Mouse (Mus musculus): ENCODE results near the gene Mrpl4. TPM values are rescaled to one million over a fixed set of nuclear protein-coding genes. Genes with fewer than 3 reads are reported as not detected.

Gene Mrpl4
- polyA plus RNA-seq (2011; ENCODE audit: insufficient read depth, insufficient read length, low read depth, missing spikeins) = 45.1 and 50.9 TPM in 2 replicates

DNA sequence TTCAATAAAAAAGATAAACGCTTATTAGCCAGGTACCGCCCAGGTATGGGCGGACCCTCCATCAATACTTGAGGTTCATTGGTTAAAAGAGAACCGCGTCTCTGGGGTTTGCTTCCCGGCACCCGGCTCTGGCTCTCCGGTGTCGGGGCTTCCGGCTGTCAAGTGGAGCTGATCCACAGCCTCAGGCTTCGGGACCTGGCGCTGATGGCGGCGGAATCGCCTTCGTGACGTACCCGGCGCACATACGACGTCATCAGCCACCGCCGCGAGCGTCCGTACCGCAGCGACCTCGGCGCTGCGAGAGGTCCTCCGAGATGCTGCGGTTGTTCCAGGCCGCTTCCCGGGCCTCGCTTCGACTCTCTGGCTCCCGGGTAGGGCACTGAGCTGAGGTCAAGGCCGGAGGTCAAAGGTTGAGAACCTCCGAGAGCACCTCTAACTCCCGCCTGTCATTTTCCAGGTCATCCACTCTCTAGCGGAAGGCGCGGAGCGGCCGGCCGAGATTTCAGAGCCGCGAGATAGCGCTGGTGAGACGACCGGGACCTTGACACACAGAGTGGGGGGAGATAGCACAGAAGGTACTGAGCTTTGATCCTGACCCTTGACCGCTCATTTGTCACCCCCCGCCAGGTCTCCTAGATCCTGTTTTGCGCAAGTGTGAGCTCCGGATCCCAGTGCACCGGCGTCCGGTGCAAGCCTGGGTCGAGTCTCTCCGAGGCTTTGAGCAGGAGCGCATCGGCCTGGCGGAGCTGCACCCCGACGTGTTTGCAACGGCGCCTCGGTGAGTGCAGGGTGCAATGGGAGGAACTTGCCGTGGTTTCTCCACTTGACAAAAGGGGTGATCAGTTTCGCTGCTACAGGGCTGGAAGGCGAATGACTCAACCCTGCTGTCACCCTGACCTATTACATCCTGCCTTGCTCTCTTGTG is at the start of gene Mrpl4:
Gene Mrpl4, plus strand, starts transcription at position 112 of the 925 bp plus-strand sequence.
- Histone ChIP-seq H3K9me3 (replicated peaks; ENCODE audit: control insufficient read depth, insufficient read depth, low read length, poor library complexity, severe bottlenecking) (no peaks in the 10 kb centered on the region), H3K27ac (ENCODE audit: insufficient read depth, low read length) (peak within 1 kb of the TSS; percentile 55)

DNA sequence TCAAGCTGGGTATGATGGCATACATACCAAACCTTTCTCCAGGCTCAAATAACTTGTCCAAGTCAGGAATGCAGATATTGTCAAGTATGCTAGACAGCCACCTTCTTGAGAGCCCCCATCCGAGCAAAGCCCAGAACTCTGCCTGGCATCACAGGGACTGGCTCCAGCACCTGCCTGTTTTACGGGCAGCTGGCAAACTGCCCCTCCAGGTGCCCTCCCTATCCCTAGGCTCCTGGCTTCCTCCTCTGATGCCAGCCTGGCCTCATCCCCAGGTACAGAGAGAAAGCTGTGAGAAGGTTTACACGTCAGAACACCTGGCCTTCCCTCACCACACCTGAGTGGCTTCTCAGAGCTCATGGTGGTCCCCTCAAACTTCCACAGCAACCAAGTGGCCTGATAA is 45.5 kb upstream of the Mrpl4 start:
- Histone ChIP-seq H3K36me3 (ENCODE audit: control insufficient read depth, insufficient read depth, low read length, poor library complexity, severe bottlenecking) (no peaks in the 10 kb centered on the region), H3K4me3 (ENCODE audit: low read depth, low read length) (no peak overlapping the region), H3K27ac (ENCODE audit: insufficient read depth, low read length) (no peak overlapping the region), H3K9me3 (replicated peaks; ENCODE audit: control insufficient read depth, insufficient read depth, low read length, poor library complexity, severe bottlenecking) (no peaks in the 10 kb centered on the region), H3K27me3 (ENCODE audit: control insufficient read depth, insufficient read depth, low read length, poor library complexity, severe bottlenecking) (no peaks in the 10 kb centered on the region), H3K4me1 (ENCODE audit: control insufficient read depth, insufficient read depth, low read length) (peaks cover 2% of the 10 kb centered on the region), H3K9ac (ENCODE audit: low read depth, poor library complexity, severe bottlenecking) (no peak overlapping the region)
- no peak for TF ChIP-seq POLR2A (IDR thresholded peaks at IDR 0.05; ENCODE audit: insufficient read depth, low read length)
- TF ChIP-seq CTCF (IDR thresholded peaks at IDR 0.05; ENCODE audit: low read depth, low read length) = no peak
- no peak for TF ChIP-seq EP300 (IDR thresholded peaks at IDR 0.05; ENCODE audit: insufficient read depth, low read depth, low read length)

More for the DNA sequence above, at the start of gene Mrpl4:
- TF ChIP-seq EP300 (IDR thresholded peaks at IDR 0.05; ENCODE audit: insufficient read depth, low read depth, low read length) (no peak), CTCF (IDR thresholded peaks at IDR 0.05; ENCODE audit: low read depth, low read length) (no peak), POLR2A (IDR thresholded peaks at IDR 0.05; ENCODE audit: insufficient read depth, low read length) (peak; percentile 70)
- no peaks in the 10 kb centered on the region for H3K4me1 ChIP-seq (ENCODE audit: control insufficient read depth, insufficient read depth, low read length)
- H3K9ac ChIP-seq (ENCODE audit: low read depth, poor library complexity, severe bottlenecking) = peak within 1 kb of the TSS; percentile 81
- H3K4me3 ChIP-seq (ENCODE audit: low read depth, low read length) = peak within 1 kb of the TSS; percentile 88
- no peaks in the 10 kb centered on the region for H3K27me3 ChIP-seq (ENCODE audit: control insufficient read depth, insufficient read depth, low read length, poor library complexity, severe bottlenecking)
- peaks cover 22% of the 10 kb centered on the region for H3K36me3 ChIP-seq (ENCODE audit: control insufficient read depth, insufficient read depth, low read length, poor library complexity, severe bottlenecking)

GRCm38 (mm10) chr9:20959430-20959938 is 43.1 kb upstream of the Mrpl4 start, which contains the start of gene Dnmt1:
Gene Dnmt1, minus strand, starts transcription at chr9:20959888.
- Histone ChIP-seq H3K4me3 (ENCODE audit: low read depth, low read length) (no peak within 1 kb of the TSS), H3K27me3 (ENCODE audit: control insufficient read depth, insufficient read depth, low read length, poor library complexity, severe bottlenecking) (no peaks in the 10 kb centered on the region), H3K4me1 (ENCODE audit: control insufficient read depth, insufficient read depth, low read length) (peaks cover 2% of the 10 kb centered on the region), H3K27ac (ENCODE audit: insufficient read depth, low read length) (no peak within 1 kb of the TSS), H3K9ac (ENCODE audit: low read depth, poor library complexity, severe bottlenecking) (no peak within 1 kb of the TSS), H3K36me3 (ENCODE audit: control insufficient read depth, insufficient read depth, low read length, poor library complexity, severe bottlenecking) (no peaks in the 10 kb centered on the region), H3K9me3 (replicated peaks; ENCODE audit: control insufficient read depth, insufficient read depth, low read length, poor library complexity, severe bottlenecking) (no peaks in the 10 kb centered on the region)
- no peak for TF ChIP-seq CTCF (IDR thresholded peaks at IDR 0.05; ENCODE audit: low read depth, low read length)

DNA sequence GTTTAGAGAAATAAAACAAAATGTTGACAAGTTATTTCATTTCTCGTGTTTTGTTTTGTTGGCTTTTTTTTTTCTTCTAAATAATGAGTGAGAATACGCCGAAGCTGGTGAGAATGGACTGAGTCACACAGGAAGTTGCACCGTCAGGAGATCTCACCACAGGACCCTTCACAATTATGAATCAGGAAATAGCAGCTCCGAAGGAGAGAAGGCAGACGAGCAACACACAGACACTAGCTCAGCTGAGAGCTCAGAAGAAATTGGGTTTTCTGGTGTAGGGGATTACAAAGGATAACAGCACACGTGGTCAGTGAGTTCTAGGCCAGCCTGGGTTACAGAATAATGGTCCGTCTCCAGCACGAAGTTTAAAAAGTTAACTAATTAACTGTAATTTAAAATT is 41.0 kb upstream of the Mrpl4 start:
- Histone ChIP-seq H3K4me1 (ENCODE audit: control insufficient read depth, insufficient read depth, low read length) (peaks cover 4% of the 10 kb centered on the region), H3K9me3 (replicated peaks; ENCODE audit: control insufficient read depth, insufficient read depth, low read length, poor library complexity, severe bottlenecking) (no peaks in the 10 kb centered on the region), H3K4me3 (ENCODE audit: low read depth, low read length) (no peak overlapping the region), H3K27ac (ENCODE audit: insufficient read depth, low read length) (no peak overlapping the region), H3K36me3 (ENCODE audit: control insufficient read depth, insufficient read depth, low read length, poor library complexity, severe bottlenecking) (peaks cover 4% of the 10 kb centered on the region), H3K9ac (ENCODE audit: low read depth, poor library complexity, severe bottlenecking) (no peak overlapping the region), H3K27me3 (ENCODE audit: control insufficient read depth, insufficient read depth, low read length, poor library complexity, severe bottlenecking) (no peaks in the 10 kb centered on the region)
- no peak for TF ChIP-seq POLR2A (IDR thresholded peaks at IDR 0.05; ENCODE audit: insufficient read depth, low read length)
- TF ChIP-seq CTCF (IDR thresholded peaks at IDR 0.05; ENCODE audit: low read depth, low read length) = no peak
- TF ChIP-seq EP300 (IDR thresholded peaks at IDR 0.05; ENCODE audit: insufficient read depth, low read depth, low read length) = no peak

GRCm38 (mm10) chr9:20965606-20966005 is 36.9 kb upstream of the Mrpl4 start:
- H3K4me3 ChIP-seq (ENCODE audit: low read depth, low read length) = no peak overlapping the region
- H3K9me3 ChIP-seq (replicated peaks; ENCODE audit: control insufficient read depth, insufficient read depth, low read length, poor library complexity, severe bottlenecking) = no peaks in the 10 kb centered on the region
- peaks cover 7% of the 10 kb centered on the region for H3K4me1 ChIP-seq (ENCODE audit: control insufficient read depth, insufficient read depth, low read length)
- TF ChIP-seq EP300 (IDR thresholded peaks at IDR 0.05; ENCODE audit: insufficient read depth, low read depth, low read length) (no peak), POLR2A (IDR thresholded peaks at IDR 0.05; ENCODE audit: insufficient read depth, low read length) (no peak), CTCF (IDR thresholded peaks at IDR 0.05; ENCODE audit: low read depth, low read length) (no peak)
- H3K9ac ChIP-seq (ENCODE audit: low read depth, poor library complexity, severe bottlenecking) = no peak overlapping the region
- 0 out of 2 replicates have a peak overlapping the region, but pooled peaks have one; percentile 17 for H3K27ac ChIP-seq (ENCODE audit: insufficient read depth, low read length)
- H3K27me3 ChIP-seq (ENCODE audit: control insufficient read depth, insufficient read depth, low read length, poor library complexity, severe bottlenecking) = no peaks in the 10 kb centered on the region
- H3K36me3 ChIP-seq (ENCODE audit: control insufficient read depth, insufficient read depth, low read length, poor library complexity, severe bottlenecking) = peaks cover 28% of the 10 kb centered on the region

GRCm38 (mm10) chr9:20966008-20966407 is 36.5 kb upstream of the Mrpl4 start:
- H3K36me3 ChIP-seq (ENCODE audit: control insufficient read depth, insufficient read depth, low read length, poor library complexity, severe bottlenecking) = peaks cover 28% of the 10 kb centered on the region
- no peak overlapping the region for H3K4me3 ChIP-seq (ENCODE audit: low read depth, low read length)
- H3K9me3 ChIP-seq (replicated peaks; ENCODE audit: control insufficient read depth, insufficient read depth, low read length, poor library complexity, severe bottlenecking) = no peaks in the 10 kb centered on the region
- H3K27ac ChIP-seq (ENCODE audit: insufficient read depth, low read length) = 0 out of 2 replicates have a peak overlapping the region, but pooled peaks have one; percentile 17
- H3K9ac ChIP-seq (ENCODE audit: low read depth, poor library complexity, severe bottlenecking) = no peak overlapping the region
- no peaks in the 10 kb centered on the region for H3K27me3 ChIP-seq (ENCODE audit: control insufficient read depth, insufficient read depth, low read length, poor library complexity, severe bottlenecking)
- H3K4me1 ChIP-seq (ENCODE audit: control insufficient read depth, insufficient read depth, low read length) = peaks cover 9% of the 10 kb centered on the region
- TF ChIP-seq POLR2A (IDR thresholded peaks at IDR 0.05; ENCODE audit: insufficient read depth, low read length) (no peak), EP300 (IDR thresholded peaks at IDR 0.05; ENCODE audit: insufficient read depth, low read depth, low read length) (no peak), CTCF (IDR thresholded peaks at IDR 0.05; ENCODE audit: low read depth, low read length) (no peak)
